Mouse (Mus musculus) hindbrain, embryonic 10.5 days (tissue): Measurements from ENCODE around the gene Tyrobp. TPM values are rescaled to one million over a fixed set of nuclear protein-coding genes. Genes with fewer than 3 reads are reported as not detected.
A peak's percentile ranks its signal among the peaks of the same experiment; 100 is the strongest.

Experiments used
- DNase-seq: peaks from one replicate; pipeline ENCODE4 v3.0.0-alpha.2; 2017; ENCODE audit warnings: low spot score
- H3K27ac ChIP-seq: fragments of 300-500 bp; sonication (generic); 2 replicates; pipeline ENCODE4 v1.5.1; 2016; ENCODE audit warnings: mild to moderate bottlenecking, moderate library complexity
- H3K27me3 ChIP-seq: fragments of 300-500 bp; sonication (generic); 2 replicates; pipeline ENCODE4 v1.6.1; 2016; ENCODE audit warnings: mild to moderate bottlenecking; ENCODE audit not compliant: poor library complexity, insufficient read depth, severe bottlenecking
- H3K36me3 ChIP-seq: fragments of 300-500 bp; sonication (generic); 2 replicates; pipeline ENCODE4 v1.6.1; 2016; ENCODE audit warnings: mild to moderate bottlenecking, moderate library complexity
- H3K4me1 ChIP-seq: fragments of 300-500 bp; sonication (generic); replicated peaks from 2 replicates; pipeline ENCODE4 v1.6.1; 2016; ENCODE audit warnings: mild to moderate bottlenecking
- H3K4me3 ChIP-seq: fragments of 300-500 bp; sonication (generic); 2 replicates; pipeline ENCODE4 v1.5.1; 2016; ENCODE audit warnings: mild to moderate bottlenecking, moderate library complexity
- H3K9me3 ChIP-seq: fragments of 300-500 bp; sonication (generic); 2 replicates; pipeline ENCODE4 v1.6.1; 2016; ENCODE audit warnings: mild to moderate bottlenecking, moderate library complexity
- WGBS: fragments of 180-500 bp; shearing (Covaris S2); methylation state at CpG from one replicate; pipeline ENCODE4 v1.1.7; 2016; 5-methylcytosine and 5-hydroxymethylcytosine counted together
- polyA plus RNA-seq: library from polyadenylated mRNA; unstranded; fragments of >200 nt; fragmentation: Nextera tagmentation; extraction: Ambion mirVana; gene quantifications from 2 replicates; pipeline ENCODE4 v1.2.1, GENCODE M21; 2016

Tyrobp gene
- polyA plus RNA-seq, 1 experiment from 2014 or later = 27.9 TPM

- Histone ChIP-seq H3K4me3 (no peak overlapping the region), H3K9me3 (no peaks in the 10 kb centered on the region), H3K4me1 (0 out of 2 replicates have a peak, but pooled peaks cover 3% of the 10 kb centered on the region), H3K27ac (no peak overlapping the region), H3K36me3 (peaks cover 38% of the 10 kb centered on the region), H3K27me3 (peaks cover 27% of the 10 kb centered on the region)
- WGBS = 4% methylated on average over 10 of the region's 10 CpGs
- DNase-seq = peak; percentile 49
These were observed 20.7 kb downstream of the Tyrobp start for GRCm38 (mm10) chr7:30434238-30434637.

GRCm38 (mm10) chr7:30434701-30435100 lies 21.1 kb downstream of the Tyrobp start:
- no peak for DNase-seq
- Histone ChIP-seq H3K4me3 (no peak overlapping the region), H3K27me3 (peaks cover 30% of the 10 kb centered on the region), H3K36me3 (peaks cover 41% of the 10 kb centered on the region), H3K9me3 (no peaks in the 10 kb centered on the region), H3K27ac (no peak overlapping the region), H3K4me1 (0 out of 2 replicates have a peak, but pooled peaks cover 3% of the 10 kb centered on the region)
- WGBS = 70% methylated on average over 10 of the region's 10 CpGs

- H3K36me3 ChIP-seq = peaks cover 46% of the 10 kb centered on the region
- H3K27ac ChIP-seq = no peak overlapping the region
- H3K4me1 ChIP-seq = 0 out of 2 replicates have a peak, but pooled peaks cover 3% of the 10 kb centered on the region
- peaks cover 35% of the 10 kb centered on the region for H3K27me3 ChIP-seq
- 45% methylated on average over 9 of the region's 9 CpGs for WGBS
- no peaks in the 10 kb centered on the region for H3K9me3 ChIP-seq
- no peak overlapping the region for H3K4me3 ChIP-seq
- no peak for DNase-seq
These were observed 21.6 kb downstream of the Tyrobp start for GRCm38 (mm10) chr7:30435156-30435555.

- Histone ChIP-seq H3K27me3 (peaks cover 50% of the 10 kb centered on the region), H3K36me3 (peaks cover 60% of the 10 kb centered on the region), H3K4me3 (no peak overlapping the region), H3K9me3 (no peaks in the 10 kb centered on the region), H3K4me1 (0 out of 2 replicates have a peak, but pooled peaks cover 3% of the 10 kb centered on the region), H3K27ac (no peak overlapping the region)
- WGBS = 10% methylated on average over 10 of the region's 10 CpGs
- DNase-seq = no peak
These were observed 23.3 kb downstream of the Tyrobp start for GRCm38 (mm10) chr7:30436879-30437278.

- Histone ChIP-seq H3K4me1 (peaks cover 21% of the 10 kb centered on the region), H3K27me3 (peaks cover 78% of the 10 kb centered on the region), H3K36me3 (peaks cover 73% of the 10 kb centered on the region), H3K4me3 (no peak overlapping the region), H3K9me3 (no peaks in the 10 kb centered on the region), H3K27ac (no peak overlapping the region)
- WGBS = 78% methylated on average over 13 of the region's 13 CpGs
- DNase-seq = no peak
These were observed 26.2 kb downstream of the Tyrobp start for GRCm38 (mm10) chr7:30439734-30440133.

GRCm38 (mm10) chr7:30440697-30441096 lies 27.1 kb downstream of the Tyrobp start:
- Histone ChIP-seq H3K36me3 (peaks cover 63% of the 10 kb centered on the region), H3K27me3 (peaks cover 81% of the 10 kb centered on the region), H3K4me1 (peaks cover 31% of the 10 kb centered on the region), H3K27ac (no peak overlapping the region), H3K4me3 (no peak overlapping the region), H3K9me3 (no peaks in the 10 kb centered on the region)
- peak; percentile 55 for DNase-seq
- WGBS = 17% methylated on average over 5 of the region's 5 CpGs

GRCm38 (mm10) chr7:30443696-30444095 lies 30.1 kb downstream of the Tyrobp start:
- peak overlapping the region; percentile 79 for H3K4me3 ChIP-seq
- H3K27ac ChIP-seq = no peak overlapping the region
- no peak for DNase-seq
- peaks cover 21% of the 10 kb centered on the region; the same call in 1 of the 2 replicates for H3K9me3 ChIP-seq
- H3K4me1 ChIP-seq = peaks cover 31% of the 10 kb centered on the region
- peaks cover 73% of the 10 kb centered on the region for H3K27me3 ChIP-seq
- 23% methylated on average over 9 of the region's 9 CpGs for WGBS
- peaks cover 45% of the 10 kb centered on the region for H3K36me3 ChIP-seq

- H3K27ac ChIP-seq = peak overlapping the region; percentile 90
- peaks cover 39% of the 10 kb centered on the region for H3K36me3 ChIP-seq
- peak; percentile 80 for DNase-seq
- peaks cover 73% of the 10 kb centered on the region for H3K27me3 ChIP-seq
- peaks cover 31% of the 10 kb centered on the region for H3K4me1 ChIP-seq
- H3K4me3 ChIP-seq = peak overlapping the region; percentile 79
- under 1% methylated on average over 38 of the region's 38 CpGs for WGBS
- peaks cover 21% of the 10 kb centered on the region; the same call in 1 of the 2 replicates for H3K9me3 ChIP-seq
These were observed 30.8 kb downstream of the Tyrobp start for GRCm38 (mm10) chr7:30444154-30444970.

- H3K4me1 ChIP-seq = peaks cover 31% of the 10 kb centered on the region
- H3K36me3 ChIP-seq = peaks cover 32% of the 10 kb centered on the region
- H3K4me3 ChIP-seq = peak within 1 kb of the TSS; percentile 79
- peak; percentile 79 for DNase-seq
- WGBS = under 1% methylated on average over 65 of the region's 72 CpGs
- H3K27me3 ChIP-seq = peaks cover 66% of the 10 kb centered on the region
- peaks cover 21% of the 10 kb centered on the region; the same call in 1 of the 2 replicates for H3K9me3 ChIP-seq
- H3K27ac ChIP-seq = peak within 1 kb of the TSS; percentile 90
These were observed 31.6 kb downstream of the Tyrobp start, which contains the start of gene Aplp1 for GRCm38 (mm10) chr7:30444971-30445751. Aplp1 (minus strand) TSS chr7:30445535.

GRCm38 (mm10) chr7:30450241-30450640 lies 36.7 kb downstream of the Tyrobp start:
- DNase-seq = no peak
- Histone ChIP-seq H3K4me3 (no peak overlapping the region), H3K27me3 (peaks cover 67% of the 10 kb centered on the region), H3K27ac (no peak overlapping the region), H3K36me3 (0 out of 2 replicates have a peak, but pooled peaks cover 3% of the 10 kb centered on the region), H3K4me1 (peaks cover 22% of the 10 kb centered on the region), H3K9me3 (peaks cover 21% of the 10 kb centered on the region; the same call in 1 of the 2 replicates)
- WGBS = 78% methylated on average over 7 of the region's 7 CpGs

- H3K4me3 ChIP-seq = peak overlapping the region; percentile 32
- H3K36me3 ChIP-seq = 0 out of 2 replicates have a peak, but pooled peaks cover under 1% of the 10 kb centered on the region
- no peak for DNase-seq
- peaks cover 1% of the 10 kb centered on the region; the same call in 1 of the 2 replicates for H3K9me3 ChIP-seq
- no peak overlapping the region; the same call in 1 of the 2 replicates for H3K27ac ChIP-seq
- WGBS = 14% methylated on average over 25 of the region's 25 CpGs
- peaks cover 36% of the 10 kb centered on the region for H3K4me1 ChIP-seq
- H3K27me3 ChIP-seq = peaks cover 82% of the 10 kb centered on the region
These were observed 39.8 kb downstream of the Tyrobp start for GRCm38 (mm10) chr7:30453327-30453726.

GRCm38 (mm10) chr7:30453766-30454165 lies 40.2 kb downstream of the Tyrobp start:
- Histone ChIP-seq H3K9me3 (no peaks in the 10 kb centered on the region), H3K4me1 (peaks cover 40% of the 10 kb centered on the region), H3K36me3 (no peaks in the 10 kb centered on the region), H3K27ac (no peak overlapping the region), H3K27me3 (peaks cover 86% of the 10 kb centered on the region), H3K4me3 (peak overlapping the region; percentile 32)
- DNase-seq = no peak
- WGBS = 2% methylated on average over 25 of the region's 25 CpGs
